10 mouse cellular contexts compared by ENCODE assay signal in the genomic region with DNA sequence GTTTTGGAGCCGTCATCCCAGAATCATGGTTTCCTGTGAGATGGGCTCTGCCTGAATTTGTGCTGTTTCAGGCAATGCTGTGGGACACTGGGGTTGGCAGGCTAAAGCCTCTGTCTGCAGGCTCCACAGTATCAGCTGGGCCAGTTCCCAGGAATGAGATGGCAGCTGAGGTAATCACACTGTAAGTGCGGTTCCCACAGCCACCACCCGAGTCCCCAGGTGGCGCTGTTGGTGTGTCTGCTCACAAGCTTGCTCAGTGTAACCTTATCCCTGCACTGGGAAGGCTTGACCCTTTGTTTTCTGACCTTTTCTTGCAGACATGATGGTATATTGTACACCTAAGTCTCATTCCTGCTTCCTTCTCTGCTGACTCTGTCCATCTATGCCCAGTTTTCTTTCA. TPM values are rescaled to one million over a fixed set of nuclear protein-coding genes. Genes with fewer than 3 reads are reported as not detected.
DNase-seq lines count a peak whose midpoint lies in the region; ATAC-seq and TF ChIP-seq lines count a peak whose summit lies in the region.
"Had no signal": no experiment of that assay in that cellular context is flagged by ENCODE, and none has a peak within 500 bp of the region (broad histone marks: within the 10 kb centered on the region; RNA-seq: fewer than 3 reads in every experiment).

No protein-coding gene starts in this region.

- H3K36me3 ChIP-seq in liver, adult 2 months (ENCODE audit: control insufficient read depth, insufficient read depth, low read length), result no peaks in the 10 kb centered on the region
- H3K36me3 ChIP-seq in liver, embryonic 12.5 days, result no peaks in the 10 kb centered on the region
- H3K36me3 ChIP-seq in intestine, embryonic 15.5 days, result no peaks in the 10 kb centered on the region
- H3K36me3 ChIP-seq in liver, postnatal 0 days (replicated peaks; ENCODE audit: insufficient read depth, low read length), result no peaks in the 10 kb centered on the region
- H3K36me3 ChIP-seq: embryonic facial prominence, embryonic 12.5 days had no signal

- H3K9ac ChIP-seq in liver, adult 2 months (ENCODE audit: low read depth, low read length), result no peak overlapping the region
- H3K9ac ChIP-seq in liver, embryonic 12.5 days, result no peak overlapping the region
- no peak overlapping the region for H3K9ac ChIP-seq in intestine, embryonic 15.5 days
- no peak overlapping the region for H3K9ac ChIP-seq in liver, postnatal 0 days (replicated peaks)
- H3K9ac ChIP-seq: embryonic facial prominence, embryonic 12.5 days had no signal

- no peak overlapping the region for H3K4me3 ChIP-seq in liver, adult 2 months (ENCODE audit: insufficient read depth, low read depth, low read length)
- H3K4me3 ChIP-seq in liver, embryonic 12.5 days, result no peak overlapping the region
- no peak overlapping the region for H3K4me3 ChIP-seq in intestine, embryonic 15.5 days (replicated peaks)
- no peak overlapping the region for H3K4me3 ChIP-seq in liver, postnatal 0 days (ENCODE audit: low read depth, low read length)
- H3K4me3 ChIP-seq: embryonic facial prominence, embryonic 12.5 days; megakaryocyte, embryonic 14.5 days had no signal

- no peaks in the 10 kb centered on the region for H3K9me3 ChIP-seq in liver, embryonic 12.5 days (replicated peaks)
- H3K9me3 ChIP-seq in intestine, embryonic 15.5 days, result no peaks in the 10 kb centered on the region
- no peaks in the 10 kb centered on the region for H3K9me3 ChIP-seq in liver, postnatal 0 days (ENCODE audit: low read length)
- H3K9me3 ChIP-seq: embryonic facial prominence, embryonic 12.5 days had no signal

- 11% methylated on average over 4 of the region's 4 CpGs for WGBS in liver, adult 2 months
- WGBS in liver, embryonic 12.5 days (ENCODE audit: insufficient replicate concordance), result 13% methylated on average over 4 of the region's 4 CpGs
- WGBS in intestine, embryonic 15.5 days, result 14% methylated on average over 4 of the region's 4 CpGs
- WGBS in liver, postnatal 0 days (ENCODE audit: insufficient replicate concordance), result 15% methylated on average over 4 of the region's 4 CpGs

- TF ChIP-seq CTCF in liver, adult 2 months (IDR thresholded peaks at IDR 0.05; ENCODE audit: low read depth, low read length), result peak; percentile 80
- TF ChIP-seq CTCF in liver, postnatal 0 days (IDR thresholded peaks at IDR 0.05; ENCODE audit: low read depth), result peak; percentile 60

- TF ChIP-seq EP300 in liver, postnatal 0 days (IDR thresholded peaks at IDR 0.05; ENCODE audit: low read depth), result no peak

- no peak; the same call in 1 of the 2 replicates for ATAC-seq in liver, embryonic 12.5 days
- peak; percentile 84 for ATAC-seq in intestine, embryonic 15.5 days
- no peak for ATAC-seq in liver, postnatal 0 days

- H3K27ac ChIP-seq in liver, adult 2 months (replicated peaks; ENCODE audit: insufficient read depth, low read depth, low read length), result no peak overlapping the region
- no peak overlapping the region for H3K27ac ChIP-seq in liver, embryonic 12.5 days
- no peak overlapping the region for H3K27ac ChIP-seq in intestine, embryonic 15.5 days
- no peak overlapping the region for H3K27ac ChIP-seq in liver, postnatal 0 days (ENCODE audit: low read depth)
- H3K27ac ChIP-seq: embryonic facial prominence, embryonic 12.5 days had no signal

- H3K4me2 ChIP-seq in liver, embryonic 12.5 days, result no peak overlapping the region
- H3K4me2 ChIP-seq in intestine, embryonic 15.5 days (replicated peaks), result no peak overlapping the region
- H3K4me2 ChIP-seq in liver, postnatal 0 days (ENCODE audit: low read depth, low read length), result no peak overlapping the region
- H3K4me2 ChIP-seq: embryonic facial prominence, embryonic 12.5 days had no signal

- H3K79me2 ChIP-seq in liver, adult 2 months (ENCODE audit: control insufficient read depth, insufficient read depth, low read length), result no peaks in the 10 kb centered on the region

- no peaks in the 10 kb centered on the region for H3K27me3 ChIP-seq in liver, adult 2 months (ENCODE audit: control insufficient read depth, insufficient read depth, low read length)
- H3K27me3 ChIP-seq in liver, embryonic 12.5 days (replicated peaks), result 0 out of 2 replicates have a peak, but pooled peaks cover 4% of the 10 kb centered on the region
- no peaks in the 10 kb centered on the region for H3K27me3 ChIP-seq in intestine, embryonic 15.5 days (replicated peaks)
- no peaks in the 10 kb centered on the region for H3K27me3 ChIP-seq in liver, postnatal 0 days (ENCODE audit: insufficient read depth, low read length)
- H3K27me3 ChIP-seq: embryonic facial prominence, embryonic 12.5 days had no signal

- peak; percentile 60 for DNase-seq in liver, adult 2 months (ENCODE audit: extremely low read depth, low read depth, low spot score)
- DNase-seq in adrenal gland, adult 8-10 months, result peak; percentile 31
- peak; percentile 63 for DNase-seq in fibroblast of lung, adult 2 months (ENCODE audit: low read depth)
- peak; percentile 56 for DNase-seq in liver, postnatal 0 days
- DNase-seq in retina, postnatal 1 day, result peak; percentile 82
- DNase-seq in ovary, postnatal 10 days (ENCODE audit: low spot score), result no peak

- no peak for TF ChIP-seq POLR2A in liver, adult 2 months (IDR thresholded peaks at IDR 0.05; ENCODE audit: extremely low read depth, insufficient read depth, low read length)

- no peaks in the 10 kb centered on the region for H3K4me1 ChIP-seq in liver, adult 2 months (ENCODE audit: control insufficient read depth, insufficient read depth, low read length)
- H3K4me1 ChIP-seq in liver, embryonic 12.5 days, result no peaks in the 10 kb centered on the region
- H3K4me1 ChIP-seq in intestine, embryonic 15.5 days (replicated peaks), result no peaks in the 10 kb centered on the region
- H3K4me1 ChIP-seq in liver, postnatal 0 days (ENCODE audit: insufficient read depth), result no peaks in the 10 kb centered on the region
- H3K4me1 ChIP-seq: embryonic facial prominence, embryonic 12.5 days; megakaryocyte, embryonic 14.5 days had no signal

RNA-seq across cellular contexts. Expression of gene Gprc5b, which starts 24.5 kb away (rescaled TPM):
- 0.27 and 0.37 TPM in 2 replicates for total RNA-seq in liver, adult 2 months (2014; rRNA removed)
- polyA plus RNA-seq in liver, adult 2 months (2012; rRNA removed), result 0.17 and 0.22 TPM in 2 replicates
- polyA plus RNA-seq in liver, embryonic 12.5 days (2016; fragmentation: Nextera tagmentation; extraction: Ambion mirVana), result 0.46 and 0.73 TPM in 2 replicates
- total RNA-seq in adrenal gland, adult 8-10 months (2022), result 100 to 1,000 TPM; 139 to 182 (median 170) TPM
- polyA plus RNA-seq in intestine, embryonic 15.5 days (2015; fragmentation: Nextera tagmentation; extraction: Ambion mirVana), result 3.3 TPM in 2 replicates
- polyA plus RNA-seq in liver, postnatal 0 days (2015; fragmentation: Nextera tagmentation; extraction: Ambion mirVana), result 0.20 and 0.33 TPM in 2 replicates
